Comparison of ENCODE assay signal across 10 mouse cellular contexts in the genomic region with DNA sequence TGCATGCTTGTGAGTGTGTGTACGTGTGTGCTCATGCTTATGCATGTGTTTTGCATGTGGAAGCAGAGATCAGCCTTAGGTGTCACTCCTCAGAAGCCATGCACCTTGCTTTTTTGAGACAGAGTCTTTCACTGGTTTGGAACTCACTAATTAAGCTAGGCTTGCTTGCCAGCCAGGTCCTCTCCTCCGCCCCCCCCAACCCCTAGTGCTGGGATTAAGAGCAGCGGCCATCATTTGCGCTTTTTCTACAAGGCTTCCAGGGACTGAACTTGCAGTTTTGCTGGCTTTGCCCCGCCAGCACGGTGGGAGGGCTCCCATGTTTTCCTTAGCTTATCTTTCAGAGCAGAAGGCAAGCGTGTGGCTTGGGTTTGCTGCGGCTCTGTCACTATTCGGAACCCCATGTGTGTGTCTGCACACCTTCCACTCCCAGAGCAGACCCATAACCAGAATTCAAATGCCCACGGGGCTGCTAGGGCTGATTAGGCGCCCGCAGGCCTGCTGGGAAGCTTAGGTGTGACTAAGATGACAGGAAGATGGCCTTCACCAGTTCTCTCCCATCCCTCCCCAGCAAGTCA. TPM values are rescaled to one million over a fixed set of nuclear protein-coding genes. Genes with fewer than 3 reads are reported as not detected.
A peak's percentile ranks its signal among the peaks of the same experiment; 100 is the strongest.
DNase-seq lines count a peak whose midpoint lies in the region; ATAC-seq and TF ChIP-seq lines count a peak whose summit lies in the region.
"Had no signal": no experiment of that assay in that cellular context is flagged by ENCODE, and none has a peak within 500 bp of the region (broad histone marks: within the 10 kb centered on the region; RNA-seq: fewer than 3 reads in every experiment).

No protein-coding gene starts in this region.

- no peak for TF ChIP-seq CTCF in MEL (IDR thresholded peaks at IDR 0.05 in 2 of 3, conservative IDR thresholded peaks at IDR 0.05 in 1 of 3; ENCODE audit: control insufficient read depth in 1 of 3, insufficient read depth in 1 of 3, low read depth in 2 of 3, low read length in 3 of 3, poor library complexity in 1 of 3, severe bottlenecking in 1 of 3)
- no peak for TF ChIP-seq CTCF in liver, embryonic 14.5 days (IDR thresholded peaks at IDR 0.05; ENCODE audit: low read depth)

- peaks cover 40% of the 10 kb centered on the region for H3K4me1 ChIP-seq in heart, embryonic 13.5 days
- peaks cover 6 to 25% of the 10 kb centered on the region in 2 experiments for H3K4me1 ChIP-seq in MEL (ENCODE audit: control insufficient read depth in 1 of 2, insufficient read depth in 2 of 2, low read length in 2 of 2)
- peaks cover 36% of the 10 kb centered on the region for H3K4me1 ChIP-seq in embryonic facial prominence, embryonic 15.5 days
- H3K4me1 ChIP-seq in liver, embryonic 14.5 days (replicated peaks; ENCODE audit: control insufficient read depth in 2 of 2, insufficient read depth in 2 of 2, low read length in 1 of 2): peaks cover 35 to 45% of the 10 kb centered on the region in 2 experiments

- peak overlapping the region; percentile 48 for H3K27ac ChIP-seq in heart, embryonic 13.5 days (replicated peaks)
- H3K27ac ChIP-seq in MEL (ENCODE audit: control insufficient read depth, low read depth, low read length): no peak overlapping the region
- H3K27ac ChIP-seq in embryonic facial prominence, embryonic 15.5 days (replicated peaks): no peak overlapping the region
- H3K27ac ChIP-seq in liver, embryonic 14.5 days: peak overlapping the region; percentile 66
- H3K27ac ChIP-seq: kidney, postnatal 0 days; stomach, postnatal 0 days had no signal

- TF ChIP-seq POLR2A in MEL (IDR thresholded peaks at IDR 0.05; ENCODE audit: control insufficient read depth in 1 of 2, insufficient read depth in 1 of 2, low read depth in 1 of 2, low read length in 2 of 2, poor library complexity in 1 of 2): no peak

- peak overlapping the region; percentile 54 for H3K4me2 ChIP-seq in heart, embryonic 13.5 days
- H3K4me2 ChIP-seq in embryonic facial prominence, embryonic 15.5 days (replicated peaks): peak overlapping the region; percentile 40
- peak overlapping the region; percentile 61 for H3K4me2 ChIP-seq in liver, embryonic 14.5 days (ENCODE audit: low read depth)

- ATAC-seq in heart, embryonic 13.5 days (ENCODE audit: extremely low read depth, insufficient number of reproducible peaks, low FRiP score, low TSS enrichment): no peak
- no peak for ATAC-seq in embryonic facial prominence, embryonic 15.5 days (ENCODE audit: insufficient number of reproducible peaks, low FRiP score, low TSS enrichment, low read depth)
- ATAC-seq in liver, embryonic 14.5 days (ENCODE audit: insufficient read depth): peak; percentile 62

- no peak overlapping the region for H3K4me3 ChIP-seq in heart, embryonic 13.5 days
- H3K4me3 ChIP-seq in MEL (ENCODE audit: control insufficient read depth in 1 of 2, insufficient read depth in 1 of 2, low read depth in 2 of 2, low read length in 2 of 2): peak overlapping the region; percentile 27 to 45
- H3K4me3 ChIP-seq in embryonic facial prominence, embryonic 15.5 days (replicated peaks): 0 out of 2 replicates have a peak overlapping the region, but pooled peaks have one; percentile 4
- H3K4me3 ChIP-seq in liver, embryonic 14.5 days (ENCODE audit: insufficient read depth in 1 of 2, low read depth in 2 of 2, low read length in 2 of 2): peak overlapping the region; percentile 8 to 21; a peak in 3 of 4 replicates

- H3K79me2 ChIP-seq in MEL (ENCODE audit: control insufficient read depth, insufficient read depth, low read length, poor library complexity): peaks cover 1% of the 10 kb centered on the region

- TF ChIP-seq RAD21 in MEL (IDR thresholded peaks at IDR 0.05; ENCODE audit: low read depth, low read length): no peak

- no peaks in the 10 kb centered on the region for H3K9me3 ChIP-seq in heart, embryonic 13.5 days
- H3K9me3 ChIP-seq in MEL (replicated peaks; ENCODE audit: insufficient read depth, low read length): no peaks in the 10 kb centered on the region
- no peaks in the 10 kb centered on the region for H3K9me3 ChIP-seq in embryonic facial prominence, embryonic 15.5 days (replicated peaks)
- H3K9me3 ChIP-seq in liver, embryonic 14.5 days (ENCODE audit: control insufficient read depth, low read length): no peaks in the 10 kb centered on the region

- peaks cover 30% of the 10 kb centered on the region for H3K27me3 ChIP-seq in heart, embryonic 13.5 days (replicated peaks)
- no peaks in the 10 kb centered on the region; a peak in 1 of 4 replicates for H3K27me3 ChIP-seq in MEL (ENCODE audit: control insufficient read depth in 1 of 2, insufficient read depth in 2 of 2, low read length in 2 of 2)
- peaks cover 17% of the 10 kb centered on the region for H3K27me3 ChIP-seq in embryonic facial prominence, embryonic 15.5 days
- no peaks in the 10 kb centered on the region for H3K27me3 ChIP-seq in liver, embryonic 14.5 days (ENCODE audit: control insufficient read depth, insufficient read depth, low read length)

- TF ChIP-seq EP300 in MEL (IDR thresholded peaks at IDR 0.05; ENCODE audit: low read depth in 1 of 2, low read length in 2 of 2): peak; percentile 34 to 60
- peak; percentile 75 for TF ChIP-seq EP300 in liver, embryonic 14.5 days (IDR thresholded peaks at IDR 0.05; ENCODE audit: low read depth)

- 20% methylated on average over 12 of the region's 12 CpGs for WGBS in heart, embryonic 13.5 days
- WGBS in embryonic facial prominence, embryonic 15.5 days: 12% methylated on average over 12 of the region's 12 CpGs
- WGBS in liver, embryonic 14.5 days (ENCODE audit: insufficient replicate concordance): 5% methylated on average over 12 of the region's 12 CpGs

- peak overlapping the region; percentile 66 for H3K9ac ChIP-seq in heart, embryonic 13.5 days
- H3K9ac ChIP-seq in MEL (ENCODE audit: control insufficient read depth, low read depth, low read length, poor library complexity, severe bottlenecking): peak overlapping the region; percentile 45
- H3K9ac ChIP-seq in embryonic facial prominence, embryonic 15.5 days: no peak overlapping the region
- H3K9ac ChIP-seq in liver, embryonic 14.5 days (replicated peaks): peak overlapping the region; percentile 57

- no peaks in the 10 kb centered on the region for H3K36me3 ChIP-seq in heart, embryonic 13.5 days
- peaks cover 0 to 2% of the 10 kb centered on the region in 2 experiments; a peak in 1 of 4 replicates for H3K36me3 ChIP-seq in MEL (ENCODE audit: control insufficient read depth in 1 of 2, insufficient read depth in 2 of 2, low read length in 2 of 2)
- no peaks in the 10 kb centered on the region for H3K36me3 ChIP-seq in embryonic facial prominence, embryonic 15.5 days
- H3K36me3 ChIP-seq in liver, embryonic 14.5 days (replicated peaks; ENCODE audit: control insufficient read depth, insufficient read depth, low read depth): no peaks in the 10 kb centered on the region

- no peak for DNase-seq in heart, adult 8-10 months (ENCODE audit: low spot score)
- DNase-seq in MEL (ENCODE audit: low read depth, low spot score): peak; percentile 71
- DNase-seq in liver, embryonic 14.5 days (ENCODE audit: low read depth in 3 of 3, low spot score in 3 of 3): peak in 2 of 3 experiments; percentile 61 to 66
- no peak for DNase-seq in gastrocnemius, adult 8-10 months (ENCODE audit: low spot score in 2 of 2)
- no peak for DNase-seq in gastrocnemius, postnatal 4 days (ENCODE audit: low spot score in 2 of 2)
- no peak for DNase-seq in cerebellum, postnatal 25 days

TF ChIP-seq in MEL, 35 proteins besides CTCF, POLR2A, EP300 and RAD21 (continues in another document):
- TF ChIP-seq POLR2AphosphoS2 (IDR thresholded peaks at IDR 0.05; ENCODE audit: low read length) (no peak), TAL1 (IDR thresholded peaks at IDR 0.05; ENCODE audit: low read length) (peak; percentile 93), ZC3H11A (IDR thresholded peaks at IDR 0.05; ENCODE audit: low read depth, low read length) (no peak), CHD2 (IDR thresholded peaks at IDR 0.05; ENCODE audit: low read length) (no peak), USF2 (IDR thresholded peaks at IDR 0.05; ENCODE audit: borderline replicate concordance in 1 of 2, insufficient read depth in 1 of 2, low read depth in 1 of 2, low read length in 2 of 2) (no peak), ELF1 (IDR thresholded peaks at IDR 0.05; ENCODE audit: low read depth, low read length) (no peak), ETS1 (IDR thresholded peaks at IDR 0.05; ENCODE audit: low read depth, low read length) (peak; percentile 41), KAT2A (conservative IDR thresholded peaks at IDR 0.05; ENCODE audit: low read depth, low read length) (no peak), NRF1 (IDR thresholded peaks at IDR 0.05; ENCODE audit: insufficient read depth, low read depth, low read length, poor library complexity, severe bottlenecking) (no peak), CHD1 (IDR thresholded peaks at IDR 0.05; ENCODE audit: low read depth, low read length) (no peak), HCFC1 (IDR thresholded peaks at IDR 0.05; ENCODE audit: low read depth, low read length) (no peak)

RNA-seq across cellular contexts. Expression of gene Gadd45g, which starts 4.8 kb away (rescaled TPM):
- 51.2 and 51.8 TPM in 2 replicates for polyA plus RNA-seq in heart, embryonic 13.5 days (2015; fragmentation: Nextera tagmentation; extraction: Ambion mirVana)
- total RNA-seq in heart, adult 8-10 months (2022): 10 to 100 TPM in 2 of 4 experiments, 1 to 10 TPM in 2; 8.6 to 18.9 (median 10.7) TPM
- total RNA-seq in MEL (2012; rRNA removed): 7.2 and 9.2 TPM in 2 replicates
- 10 to 100 TPM in 1 of 2 experiments, not detected in 1; 11.0 TPM for polyA plus RNA-seq in MEL (2012; ENCODE audit: insufficient read depth in 1 of 2, insufficient read length in 2 of 2, low read depth in 1 of 2, low replicate concordance in 2 of 2, missing spikeins in 1 of 2)
- 79.3 and 88.7 TPM in 2 replicates for polyA plus RNA-seq in embryonic facial prominence, embryonic 15.5 days (2015; fragmentation: Nextera tagmentation; extraction: Ambion mirVana)
- polyA plus RNA-seq in liver, embryonic 14.5 days (2012; rRNA removed): 11.4 and 14.4 TPM in 2 replicates
- polyA plus RNA-seq in liver, embryonic 14.5 days (2014; fragmentation: Nextera tagmentation; extraction: Ambion mirVana): 12.7 and 14.5 TPM in 2 replicates
- 10 to 100 TPM; 18.1 to 74.5 (median 34.4) TPM for total RNA-seq in gastrocnemius, adult 8-10 months (2022)
- total RNA-seq in gastrocnemius, postnatal 4 days (2021): 10 to 100 TPM; 11.6 to 13.3 TPM

RNA-seq across cellular contexts. Expression of gene Sema4d, which starts 48.1 kb away (rescaled TPM):
- 13.0 and 13.9 TPM in 2 replicates for polyA plus RNA-seq in heart, embryonic 13.5 days (2015; fragmentation: Nextera tagmentation; extraction: Ambion mirVana)
- total RNA-seq in heart, adult 8-10 months (2022): 10 to 100 TPM; 56.5 to 72.3 (median 68.6) TPM
- total RNA-seq in MEL (2012; rRNA removed): 6.9 and 8.2 TPM in 2 replicates
- polyA plus RNA-seq in MEL (2012; ENCODE audit: insufficient read depth in 1 of 2, insufficient read length in 2 of 2, low read depth in 1 of 2, low replicate concordance in 2 of 2, missing spikeins in 1 of 2): 10 to 100 TPM in 1 of 2 experiments, not detected in 1; 20.3 TPM
- 9.4 and 11.1 TPM in 2 replicates for polyA plus RNA-seq in embryonic facial prominence, embryonic 15.5 days (2015; fragmentation: Nextera tagmentation; extraction: Ambion mirVana)
- polyA plus RNA-seq in liver, embryonic 14.5 days (2012; rRNA removed): 4.2 and 4.7 TPM in 2 replicates
- polyA plus RNA-seq in liver, embryonic 14.5 days (2014; fragmentation: Nextera tagmentation; extraction: Ambion mirVana): 4.6 and 6.1 TPM in 2 replicates
- 100 to 1,000 TPM; 127 to 151 (median 139) TPM for total RNA-seq in gastrocnemius, adult 8-10 months (2022)
- total RNA-seq in gastrocnemius, postnatal 4 days (2021): 10 to 100 TPM; 75.1 to 92.5 TPM

Comparison
In these comparisons a context has a peak if more than half of its experiments do, and no peak if none do; other contexts are left out.
1. H3K27ac ChIP-seq: peak in heart, embryonic 13.5 days (single experiment) and liver, embryonic 14.5 days (single experiment); none in MEL (single experiment) and embryonic facial prominence, embryonic 15.5 days (single experiment).
2. DNase-seq: peak in MEL (single experiment) and liver, embryonic 14.5 days (2 of 3); none in heart, adult 8-10 months (single experiment), gastrocnemius, adult 8-10 months (0 of 2), gastrocnemius, postnatal 4 days (0 of 2) and cerebellum, postnatal 25 days (0 of 2).
3. Peak in every context shown above with its lines, with median percentiles within 50 percentile points of each other: H3K4me2 ChIP-seq.